Mouse (Mus musculus): ENCODE measurements around the gene Znrf3.

- TF ChIP-seq CTCF (conservative IDR thresholded peaks at IDR 0.05; ENCODE audit: low read length) (no peak), NANOG (IDR thresholded peaks at IDR 0.05; ENCODE audit: borderline replicate concordance, low read length) (no peak), POU5F1 (IDR thresholded peaks at IDR 0.05; ENCODE audit: borderline replicate concordance, low read length) (no peak)
These were observed 9.2 kb downstream of the Znrf3 start for GRCm38 (mm10) chr11:5435493-5435892.

Data from E14TG2a.4 (cell line).